Mouse (Mus musculus): Measurements from ENCODE around the gene Gatc. TPM values are rescaled to one million over a fixed set of nuclear protein-coding genes. Genes with fewer than 3 reads are reported as not detected.

Gatc gene
- polyA plus RNA-seq, 2 experiments = 11.6 to 15.4 TPM

DNA sequence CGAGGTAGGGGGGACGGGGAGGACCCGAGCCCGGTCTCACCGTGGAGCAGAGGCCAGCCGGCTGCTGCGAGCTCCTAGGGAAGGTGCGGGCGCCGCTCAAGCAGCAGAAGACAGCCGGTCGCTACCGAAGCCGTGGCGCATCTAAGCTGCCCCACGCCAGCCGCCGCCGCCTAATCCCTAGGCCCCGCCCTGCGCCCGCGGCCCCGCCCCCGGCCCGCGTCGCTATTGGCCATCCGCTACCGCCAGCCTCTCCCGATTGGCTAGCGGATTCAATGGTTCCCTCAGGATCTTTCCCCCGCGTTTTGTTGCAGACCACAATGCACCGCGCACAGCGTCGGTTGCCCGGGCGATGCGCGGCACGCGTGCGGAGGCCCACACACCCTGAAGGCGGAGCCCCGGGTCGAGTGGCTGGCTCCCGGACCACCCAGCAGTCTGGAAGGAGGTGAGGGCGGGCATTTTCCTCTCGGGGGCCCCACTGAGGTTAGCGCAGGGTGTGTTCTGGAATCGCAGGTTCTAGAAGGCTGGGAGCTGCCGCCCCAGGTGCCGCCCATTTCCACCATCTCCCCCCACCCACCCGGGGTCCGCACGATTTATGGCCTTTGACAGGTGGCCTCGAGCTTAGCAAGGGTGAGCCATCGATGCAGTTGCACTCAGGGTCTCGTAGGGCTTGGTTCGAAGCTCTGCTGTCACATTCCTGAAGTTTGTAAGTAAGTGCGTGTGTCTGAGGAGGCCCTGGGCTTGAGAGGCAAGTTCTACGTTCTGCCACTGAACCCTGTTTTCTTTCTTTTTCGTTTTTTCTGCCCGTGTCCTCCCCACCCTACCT, 40.0 kb downstream of the Gatc start, which contains the start of gene Dynll1:
TSS of gene Dynll1 (minus strand) at position 208 of the 823 bp plus-strand sequence.
- peak within 1 kb of the TSS; percentile 89 for H3K9ac ChIP-seq (replicated peaks)
- ATAC-seq (ENCODE audit: insufficient read depth) (peak; percentile 95), DNase-seq (ENCODE audit: low read depth in 3 of 3, low spot score in 3 of 3) (peak; percentile 97 to 98 (median 98))
- under 1% methylated on average over 66 of the region's 66 CpGs for WGBS (ENCODE audit: insufficient replicate concordance)
- peak within 1 kb of the TSS; percentile 74 for H3K27ac ChIP-seq
- H3K4me1 ChIP-seq (replicated peaks; ENCODE audit: control insufficient read depth in 2 of 2, insufficient read depth in 2 of 2, low read length in 1 of 2) = peaks cover 24 to 38% of the 10 kb centered on the region in 2 experiments
- peak within 1 kb of the TSS; percentile 86 to 94 for H3K4me3 ChIP-seq (ENCODE audit: insufficient read depth in 1 of 2, low read depth in 2 of 2, low read length in 2 of 2)
- H3K27me3 ChIP-seq (ENCODE audit: control insufficient read depth, insufficient read depth, low read length) = no peaks in the 10 kb centered on the region
- H3K9me3 ChIP-seq (ENCODE audit: control insufficient read depth, low read length) = no peaks in the 10 kb centered on the region
- H3K4me2 ChIP-seq (ENCODE audit: low read depth) = peak within 1 kb of the TSS; percentile 95
- peaks cover 31% of the 10 kb centered on the region for H3K36me3 ChIP-seq (replicated peaks; ENCODE audit: control insufficient read depth, insufficient read depth, low read depth)
- peak; percentile 20; the same call in 1 of the 2 replicates for TF ChIP-seq CTCF (IDR thresholded peaks at IDR 0.05; ENCODE audit: low read depth)
- TF ChIP-seq EP300 (IDR thresholded peaks at IDR 0.05; ENCODE audit: low read depth) = peak; percentile 69

DNA sequence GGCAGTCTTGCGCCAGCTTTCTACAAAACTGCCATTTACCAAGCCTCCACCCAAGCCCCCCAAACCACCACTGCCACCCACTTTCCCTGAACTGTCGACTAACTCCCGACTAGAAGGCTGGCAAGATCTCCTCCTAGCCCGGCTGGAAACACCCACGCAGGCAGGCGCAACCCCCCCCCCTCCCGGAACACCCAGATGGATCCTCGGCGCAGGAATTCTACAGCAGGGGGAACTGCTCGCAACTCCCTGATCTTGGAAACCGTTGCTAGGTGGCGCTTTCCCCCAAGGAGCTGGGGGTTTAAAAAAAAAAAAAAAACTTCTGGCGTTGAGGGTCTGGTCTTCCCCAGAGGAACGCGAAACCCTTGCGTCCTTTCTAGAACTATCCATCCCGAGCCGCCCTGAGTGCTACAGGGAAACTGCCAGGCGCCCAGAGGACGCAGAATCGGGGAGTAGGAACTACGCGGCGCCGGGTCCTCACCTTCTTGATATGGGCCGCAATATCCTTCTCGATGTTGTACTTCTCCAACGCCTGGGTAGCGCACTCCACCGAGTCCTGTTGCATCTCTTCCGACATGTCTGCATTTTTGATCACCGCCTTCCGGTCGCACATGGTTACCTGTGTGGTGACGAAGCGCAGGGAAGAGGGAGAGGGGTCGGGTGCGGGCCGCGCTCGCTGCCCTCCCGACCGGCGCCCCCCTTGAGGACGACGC, 40.8 kb downstream of the Gatc start:
- under 1% methylated on average over 46 of the region's 46 CpGs for WGBS (ENCODE audit: insufficient replicate concordance)
- peaks cover 25 to 41% of the 10 kb centered on the region in 2 experiments for H3K4me1 ChIP-seq (replicated peaks; ENCODE audit: control insufficient read depth in 2 of 2, insufficient read depth in 2 of 2, low read length in 1 of 2)
- no peaks in the 10 kb centered on the region for H3K27me3 ChIP-seq (ENCODE audit: control insufficient read depth, insufficient read depth, low read length)
- no peaks in the 10 kb centered on the region for H3K9me3 ChIP-seq (ENCODE audit: control insufficient read depth, low read length)
- H3K9ac ChIP-seq (replicated peaks) = peak overlapping the region; percentile 89
- DNase-seq (ENCODE audit: low read depth in 3 of 3, low spot score in 3 of 3) (no peak), ATAC-seq (ENCODE audit: insufficient read depth) (peak; percentile 19)
- peaks cover 34% of the 10 kb centered on the region for H3K36me3 ChIP-seq (replicated peaks; ENCODE audit: control insufficient read depth, insufficient read depth, low read depth)
- peak overlapping the region; percentile 84 for H3K4me2 ChIP-seq (ENCODE audit: low read depth)
- peak overlapping the region; percentile 74 for H3K27ac ChIP-seq
- TF ChIP-seq CTCF (IDR thresholded peaks at IDR 0.05; ENCODE audit: low read depth) = peak; percentile 32; the same call in 1 of the 2 replicates
- TF ChIP-seq EP300 (IDR thresholded peaks at IDR 0.05; ENCODE audit: low read depth) = no peak
- H3K4me3 ChIP-seq (ENCODE audit: insufficient read depth in 1 of 2, low read depth in 2 of 2, low read length in 2 of 2) = peak overlapping the region; percentile 86 to 94

DNA sequence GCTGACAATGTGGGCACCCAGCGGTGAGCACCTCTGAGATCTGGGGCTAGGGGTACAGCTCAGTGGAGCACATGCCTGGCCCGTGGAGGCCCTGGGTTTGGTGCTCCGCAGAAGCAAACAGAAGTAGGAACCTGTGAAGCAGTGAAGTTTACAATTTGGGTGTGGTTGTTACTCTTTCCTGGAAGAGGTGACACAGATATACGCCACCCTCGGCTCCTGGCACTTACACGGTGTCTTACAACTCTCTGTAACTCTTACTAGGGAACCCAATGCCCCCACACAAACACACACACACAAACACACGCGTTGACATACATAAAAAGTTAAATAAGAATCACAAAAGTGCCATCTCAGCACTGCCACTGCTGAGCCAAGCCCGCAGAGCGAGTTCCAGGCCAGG, 44.6 kb downstream of the Gatc start:
- Histone ChIP-seq H3K4me3 (ENCODE audit: insufficient read depth in 1 of 2, low read depth in 2 of 2, low read length in 2 of 2) (no peak overlapping the region), H3K27me3 (ENCODE audit: control insufficient read depth, insufficient read depth, low read length) (no peaks in the 10 kb centered on the region), H3K4me2 (ENCODE audit: low read depth) (peak overlapping the region; percentile 39), H3K4me1 (replicated peaks; ENCODE audit: control insufficient read depth in 2 of 2, insufficient read depth in 2 of 2, low read length in 1 of 2) (peaks cover 17 to 33% of the 10 kb centered on the region in 2 experiments), H3K9me3 (ENCODE audit: control insufficient read depth, low read length) (no peaks in the 10 kb centered on the region), H3K36me3 (replicated peaks; ENCODE audit: control insufficient read depth, insufficient read depth, low read depth) (peaks cover 38% of the 10 kb centered on the region), H3K27ac (peak overlapping the region; percentile 59), H3K9ac (replicated peaks) (peak overlapping the region; percentile 35; the same call in 1 of the 2 replicates)
- WGBS (ENCODE audit: insufficient replicate concordance) = 50% methylated on average over 10 of the region's 10 CpGs
- ATAC-seq (ENCODE audit: insufficient read depth) (no peak), DNase-seq (ENCODE audit: low read depth in 3 of 3, low spot score in 3 of 3) (no peak)
- no peak for TF ChIP-seq EP300 (IDR thresholded peaks at IDR 0.05; ENCODE audit: low read depth)
- no peak for TF ChIP-seq CTCF (IDR thresholded peaks at IDR 0.05; ENCODE audit: low read depth)

DNA sequence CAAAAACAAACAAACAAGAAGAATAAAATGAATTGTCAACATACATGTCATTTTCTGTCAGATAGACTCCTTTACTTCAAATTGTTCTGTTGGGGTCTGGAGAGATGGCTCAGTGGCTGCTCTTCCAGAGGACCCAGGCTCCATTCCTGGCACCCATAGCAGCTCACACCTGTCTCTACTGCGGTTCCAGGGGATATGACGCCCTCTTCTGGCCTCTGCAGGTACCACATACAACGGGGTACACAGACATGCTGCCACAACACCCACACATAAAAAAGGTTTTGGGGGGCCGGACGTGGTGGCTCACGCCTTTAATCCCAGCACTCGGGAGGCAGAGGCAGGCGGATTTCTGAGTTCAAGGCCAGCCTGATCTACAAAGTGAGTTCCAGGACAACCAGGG, 46.8 kb downstream of the Gatc start:
- Histone ChIP-seq H3K4me2 (ENCODE audit: low read depth) (no peak overlapping the region), H3K9ac (replicated peaks) (no peak overlapping the region), H3K9me3 (ENCODE audit: control insufficient read depth, low read length) (no peaks in the 10 kb centered on the region), H3K4me3 (ENCODE audit: insufficient read depth in 1 of 2, low read depth in 2 of 2, low read length in 2 of 2) (no peak overlapping the region), H3K27me3 (ENCODE audit: control insufficient read depth, insufficient read depth, low read length) (no peaks in the 10 kb centered on the region), H3K4me1 (replicated peaks; ENCODE audit: control insufficient read depth in 2 of 2, insufficient read depth in 2 of 2, low read length in 1 of 2) (peaks cover 12 to 27% of the 10 kb centered on the region in 2 experiments), H3K27ac (no peak overlapping the region), H3K36me3 (replicated peaks; ENCODE audit: control insufficient read depth, insufficient read depth, low read depth) (peaks cover 36% of the 10 kb centered on the region)
- 80% methylated on average over 8 of the region's 8 CpGs for WGBS (ENCODE audit: insufficient replicate concordance)
- TF ChIP-seq EP300 (IDR thresholded peaks at IDR 0.05; ENCODE audit: low read depth) = no peak
- peak; percentile 69 for TF ChIP-seq CTCF (IDR thresholded peaks at IDR 0.05; ENCODE audit: low read depth)
- DNase-seq (ENCODE audit: low read depth in 3 of 3, low spot score in 3 of 3) (no peak), ATAC-seq (ENCODE audit: insufficient read depth) (no peak)

DNA sequence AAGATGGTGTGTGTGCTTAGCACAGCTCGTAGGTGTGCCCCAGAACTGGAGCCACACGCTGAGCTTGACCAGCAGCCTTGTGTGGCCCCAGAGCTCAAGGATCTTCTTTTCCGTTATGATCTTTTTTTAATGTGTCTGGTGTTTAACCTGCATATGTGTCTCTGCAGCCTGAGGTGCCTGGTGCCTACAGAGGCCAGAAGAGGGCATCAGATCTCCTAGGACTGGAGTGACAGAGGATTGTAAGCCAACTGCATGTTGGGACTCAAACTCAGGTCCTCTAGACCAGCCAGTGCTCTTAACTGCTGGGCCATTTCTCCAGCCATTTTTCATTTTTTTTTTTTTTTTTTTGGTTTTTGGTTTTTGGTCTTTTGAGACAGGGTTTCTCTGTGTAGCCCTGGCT, 56.2 kb downstream of the Gatc start:
- Histone ChIP-seq H3K9ac (replicated peaks) (no peak overlapping the region), H3K27me3 (ENCODE audit: control insufficient read depth, insufficient read depth, low read length) (no peaks in the 10 kb centered on the region), H3K36me3 (replicated peaks; ENCODE audit: control insufficient read depth, insufficient read depth, low read depth) (peaks cover 24% of the 10 kb centered on the region), H3K4me1 (replicated peaks; ENCODE audit: control insufficient read depth in 2 of 2, insufficient read depth in 2 of 2, low read length in 1 of 2) (peaks cover 3 to 6% of the 10 kb centered on the region in 2 experiments), H3K4me2 (ENCODE audit: low read depth) (no peak overlapping the region), H3K27ac (no peak overlapping the region), H3K9me3 (ENCODE audit: control insufficient read depth, low read length) (no peaks in the 10 kb centered on the region), H3K4me3 (ENCODE audit: insufficient read depth in 1 of 2, low read depth in 2 of 2, low read length in 2 of 2) (no peak overlapping the region)
- TF ChIP-seq EP300 (IDR thresholded peaks at IDR 0.05; ENCODE audit: low read depth) (no peak), CTCF (IDR thresholded peaks at IDR 0.05; ENCODE audit: low read depth) (peak; percentile 72)
- 83% methylated on average over 3 of the region's 3 CpGs for WGBS (ENCODE audit: insufficient replicate concordance)
- no peak for ATAC-seq (ENCODE audit: insufficient read depth)
- no peak for DNase-seq (ENCODE audit: low read depth in 3 of 3, low spot score in 3 of 3)

Other genes with a start within 250 kb of the Gatc start
- 0.07 TPM in 1 of 2 replicates, not detected in the other for gene Gm10401, start 242.9 kb downstream of the Gatc start, polyA plus RNA-seq (2012; rRNA removed)
- gene Gm10401, start 242.9 kb downstream of the Gatc start, polyA plus RNA-seq (2014; fragmentation: Nextera tagmentation; extraction: Ambion mirVana) = 11.9 and 14.0 TPM in 2 replicates
- 26.0 and 26.4 TPM in 2 replicates for gene Acads, start 221.8 kb downstream of the Gatc start, polyA plus RNA-seq (2012; rRNA removed)
- 21.2 and 22.9 TPM in 2 replicates for gene Acads, start 221.8 kb downstream of the Gatc start, polyA plus RNA-seq (2014; fragmentation: Nextera tagmentation; extraction: Ambion mirVana)
- 6.2 and 6.3 TPM in 2 replicates for gene Unc119b, start 206.2 kb downstream of the Gatc start, polyA plus RNA-seq (2012; rRNA removed)
- gene Unc119b, start 206.2 kb downstream of the Gatc start, polyA plus RNA-seq (2014; fragmentation: Nextera tagmentation; extraction: Ambion mirVana) = 5.6 and 7.5 TPM in 2 replicates
- 22.3 and 34.1 TPM in 2 replicates for gene Mlec, start 183.0 kb downstream of the Gatc start, polyA plus RNA-seq (2012; rRNA removed)
- 13.9 and 16.1 TPM in 2 replicates for gene Mlec, start 183.0 kb downstream of the Gatc start, polyA plus RNA-seq (2014; fragmentation: Nextera tagmentation; extraction: Ambion mirVana)
- 0.13 and 0.26 TPM in 2 replicates for gene Cabp1, start 146.8 kb downstream of the Gatc start, polyA plus RNA-seq (2012; rRNA removed)
- 0.14 TPM in 1 of 2 replicates, not detected in the other for gene Cabp1, start 146.8 kb downstream of the Gatc start, polyA plus RNA-seq (2014; fragmentation: Nextera tagmentation; extraction: Ambion mirVana)
- 45.0 and 55.2 TPM in 2 replicates for gene Pop5, start 105.3 kb downstream of the Gatc start, polyA plus RNA-seq (2012; rRNA removed)
- gene Pop5, start 105.3 kb downstream of the Gatc start, polyA plus RNA-seq (2014; fragmentation: Nextera tagmentation; extraction: Ambion mirVana) = 95.5 and 106 TPM in 2 replicates
- gene Rnf10, start 68.3 kb downstream of the Gatc start, polyA plus RNA-seq (2012; rRNA removed) = 84.1 and 97.0 TPM in 2 replicates
- gene Rnf10, start 68.3 kb downstream of the Gatc start, polyA plus RNA-seq (2014; fragmentation: Nextera tagmentation; extraction: Ambion mirVana) = 60.2 and 68.3 TPM in 2 replicates
- 8.2 and 10.3 TPM in 2 replicates for gene Coq5, start 61.5 kb downstream of the Gatc start, polyA plus RNA-seq (2012; rRNA removed)
- 28.4 and 28.7 TPM in 2 replicates for gene Coq5, start 61.5 kb downstream of the Gatc start, polyA plus RNA-seq (2014; fragmentation: Nextera tagmentation; extraction: Ambion mirVana)
- 63.0 and 152 TPM in 2 replicates for gene Dynll1, start 40.2 kb downstream of the Gatc start, polyA plus RNA-seq (2012; rRNA removed)
- 636 and 642 TPM in 2 replicates for gene Dynll1, start 40.2 kb downstream of the Gatc start, polyA plus RNA-seq (2014; fragmentation: Nextera tagmentation; extraction: Ambion mirVana)
- 31.8 and 46.2 TPM in 2 replicates for gene Srsf9, start 14.0 kb downstream of the Gatc start, polyA plus RNA-seq (2012; rRNA removed)
- gene Srsf9, start 14.0 kb downstream of the Gatc start, polyA plus RNA-seq (2014; fragmentation: Nextera tagmentation; extraction: Ambion mirVana) = 81.6 and 93.6 TPM in 2 replicates
- 11.0 and 15.4 TPM in 2 replicates for gene Triap1, start within 50 bp of the Gatc start, polyA plus RNA-seq (2012; rRNA removed)
- 28.9 and 30.8 TPM in 2 replicates for gene Triap1, start within 50 bp of the Gatc start, polyA plus RNA-seq (2014; fragmentation: Nextera tagmentation; extraction: Ambion mirVana)
- 747 and 780 TPM in 2 replicates for gene Cox6a1, start 7.8 kb upstream of the Gatc start, polyA plus RNA-seq (2012; rRNA removed)
- gene Cox6a1, start 7.8 kb upstream of the Gatc start, polyA plus RNA-seq (2014; fragmentation: Nextera tagmentation; extraction: Ambion mirVana) = 731 and 761 TPM in 2 replicates
- 0.95 and 1.2 TPM in 2 replicates for gene Msi1, start 88.4 kb upstream of the Gatc start, polyA plus RNA-seq (2012; rRNA removed)
- gene Msi1, start 88.4 kb upstream of the Gatc start, polyA plus RNA-seq (2014; fragmentation: Nextera tagmentation; extraction: Ambion mirVana) = 0.37 and 0.59 TPM in 2 replicates
- gene Pla2g1b, start 125.1 kb upstream of the Gatc start, polyA plus RNA-seq (2012; rRNA removed) = not detected in 2 replicates
- not detected in 2 replicates for gene Pla2g1b, start 125.1 kb upstream of the Gatc start, polyA plus RNA-seq (2014; fragmentation: Nextera tagmentation; extraction: Ambion mirVana)
- 8.4 and 9.4 TPM in 2 replicates for gene Sirt4, start 143.5 kb upstream of the Gatc start, polyA plus RNA-seq (2012; rRNA removed)
- 2.8 and 3.9 TPM in 2 replicates for gene Sirt4, start 143.5 kb upstream of the Gatc start, polyA plus RNA-seq (2014; fragmentation: Nextera tagmentation; extraction: Ambion mirVana)
- 12.9 and 13.7 TPM in 2 replicates for gene Pxn, start 165.5 kb upstream of the Gatc start, polyA plus RNA-seq (2012; rRNA removed)
- gene Pxn, start 165.5 kb upstream of the Gatc start, polyA plus RNA-seq (2014; fragmentation: Nextera tagmentation; extraction: Ambion mirVana) = 4.8 and 5.6 TPM in 2 replicates
- gene Rplp0, start 218.3 kb upstream of the Gatc start, polyA plus RNA-seq (2012; rRNA removed) = 1,933 and 2,132 TPM in 2 replicates
- gene Rplp0, start 218.3 kb upstream of the Gatc start, polyA plus RNA-seq (2014; fragmentation: Nextera tagmentation; extraction: Ambion mirVana) = 1,503 and 1,567 TPM in 2 replicates
- 11.4 and 11.8 TPM in 2 replicates for gene Gcn1l1, start 224.1 kb upstream of the Gatc start, polyA plus RNA-seq (2012; rRNA removed)
- 14.4 and 14.8 TPM in 2 replicates for gene Gcn1l1, start 224.1 kb upstream of the Gatc start, polyA plus RNA-seq (2014; fragmentation: Nextera tagmentation; extraction: Ambion mirVana)